Mouse (Mus musculus): ENCODE results near the gene BC004004.
"Not testable (repeated sequence)": the region's sequence is repeated elsewhere in the genome, so short reads cannot be mapped to it uniquely, and the experiment has no call there.

BC004004 gene

DNA sequence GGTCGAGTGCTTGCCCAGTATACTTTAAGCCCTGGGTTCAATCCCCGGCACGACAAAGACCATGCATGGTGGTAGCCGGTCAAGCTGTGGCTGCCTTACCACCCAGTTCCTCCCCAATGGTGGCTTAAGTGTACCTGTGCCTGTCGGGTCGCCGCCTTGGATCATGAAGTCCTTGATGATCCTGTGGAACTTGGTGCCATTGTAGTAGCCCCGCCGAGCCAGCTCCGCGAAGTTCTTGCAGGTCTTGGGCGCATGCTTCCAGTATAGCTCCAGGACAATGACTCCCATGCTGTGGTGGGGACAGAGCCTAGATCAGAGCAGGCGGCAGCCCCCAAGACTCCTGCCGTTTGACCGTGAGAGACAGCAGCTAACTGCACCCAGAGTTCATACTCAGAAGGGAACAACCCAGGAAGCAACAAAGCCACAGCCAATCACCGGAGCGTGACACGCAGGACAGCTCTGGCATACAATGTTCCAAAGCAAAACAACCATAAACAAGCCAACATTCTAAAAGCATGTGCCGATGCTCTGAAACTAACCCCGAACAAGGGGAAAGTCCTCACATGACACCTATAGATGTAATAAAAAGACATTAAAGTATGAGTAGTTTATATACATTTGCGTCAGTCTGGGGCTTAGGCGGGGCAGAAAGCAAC is 6.9 kb upstream of the BC004004 start:
- no peak for DNase-seq

DNA sequence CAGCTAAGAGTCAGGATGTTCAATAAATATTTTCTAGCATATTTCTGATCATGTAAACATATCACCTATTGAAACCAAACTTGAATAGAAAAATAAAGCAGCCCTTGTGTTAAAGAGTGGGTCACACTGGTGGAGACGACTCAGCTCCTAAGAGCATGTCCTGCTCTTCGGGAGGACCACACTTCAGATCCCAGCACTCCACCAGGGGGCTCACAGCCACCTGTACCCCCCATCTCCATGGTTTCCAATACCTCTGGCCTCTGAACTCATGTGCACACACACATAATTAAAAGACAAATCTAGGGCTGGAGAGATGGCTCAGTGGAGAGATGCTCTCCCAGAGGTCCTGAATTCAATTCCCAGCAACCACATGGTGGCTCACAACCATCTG is 6.3 kb upstream of the BC004004 start:
- DNase-seq = no peak

DNA sequence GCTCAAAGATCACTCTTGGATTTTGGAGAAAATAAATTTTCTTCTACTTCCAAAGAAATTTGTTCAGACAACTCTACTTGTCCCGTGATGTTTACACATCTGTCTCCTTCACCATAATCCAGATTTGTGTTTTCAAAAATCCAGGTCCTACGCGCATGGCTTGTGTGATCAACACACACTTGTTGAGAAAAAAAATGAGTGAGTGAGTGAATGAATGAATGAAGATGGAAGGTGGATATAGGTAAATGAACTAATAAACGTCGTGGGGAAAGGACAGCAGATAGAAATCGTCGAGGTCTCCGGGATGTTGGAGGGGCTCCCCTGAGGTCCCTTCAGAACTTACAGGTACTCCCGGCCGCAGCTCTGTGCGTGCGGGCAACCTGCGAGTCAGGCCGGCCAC is 5.2 kb upstream of the BC004004 start:
- DNase-seq = no peak

DNA sequence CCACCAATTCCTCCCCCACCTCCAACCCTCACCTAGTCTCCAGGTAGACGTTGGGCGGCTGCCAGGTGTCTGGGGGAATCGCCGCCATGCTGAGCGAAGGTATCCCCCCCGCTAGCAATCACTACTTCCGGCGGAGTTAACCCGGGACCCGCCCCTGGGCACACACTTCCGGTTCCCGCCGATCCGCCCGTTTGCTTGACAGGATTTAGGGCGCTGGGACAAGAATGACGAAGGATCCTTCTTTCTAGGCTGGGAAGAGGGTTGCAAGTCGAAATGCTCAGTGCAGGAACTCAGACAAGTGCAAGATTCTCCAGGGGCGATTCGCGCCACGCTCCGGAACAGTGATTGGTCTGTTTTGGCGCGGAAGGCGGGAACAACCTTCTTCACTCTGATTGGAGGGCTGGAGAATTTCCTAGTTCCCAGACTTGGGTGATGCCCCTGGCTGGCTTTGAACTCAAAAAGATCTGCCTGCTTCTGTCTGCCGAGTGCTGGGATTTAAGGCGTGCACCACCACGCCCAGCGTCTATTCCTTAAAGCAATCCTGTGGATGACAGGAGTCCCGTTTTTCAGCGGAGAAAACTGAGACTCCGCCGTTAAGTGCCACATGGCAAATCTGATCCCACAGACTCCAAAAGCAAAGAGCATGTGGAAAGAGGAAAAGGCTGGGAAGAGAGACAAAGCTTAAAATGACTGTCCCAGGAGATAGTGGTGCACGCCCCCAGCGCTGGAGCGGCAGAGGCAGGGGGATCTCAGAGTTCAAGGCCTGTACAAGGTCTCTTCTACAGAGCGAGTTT is 4.6 kb upstream of the BC004004 start, which contains the start of gene Ppil1:
Gene Ppil1, minus strand, starts transcription at position 347 of the 794 bp plus-strand sequence.
- DNase-seq = peak; percentile 84

DNA sequence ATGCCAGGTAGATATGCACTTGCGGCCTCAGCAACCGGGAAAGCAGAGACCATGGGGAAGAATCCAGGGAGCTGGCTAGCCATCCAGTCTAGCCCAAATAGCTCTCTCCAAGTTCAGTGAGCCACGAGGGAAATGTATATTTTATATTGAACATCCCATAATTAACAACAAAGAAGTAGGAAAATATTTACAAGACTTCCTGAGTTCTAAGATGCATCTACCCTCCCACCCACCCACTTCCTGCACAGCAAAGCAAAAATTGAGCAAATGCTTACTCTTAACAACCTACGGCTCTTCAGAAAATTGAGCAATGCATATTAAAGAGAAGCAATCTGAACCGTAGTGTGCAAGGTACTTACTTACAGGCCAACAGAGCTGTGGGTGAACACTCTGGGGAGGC is 3.8 kb upstream of the BC004004 start:
- DNase-seq = no peak

DNA sequence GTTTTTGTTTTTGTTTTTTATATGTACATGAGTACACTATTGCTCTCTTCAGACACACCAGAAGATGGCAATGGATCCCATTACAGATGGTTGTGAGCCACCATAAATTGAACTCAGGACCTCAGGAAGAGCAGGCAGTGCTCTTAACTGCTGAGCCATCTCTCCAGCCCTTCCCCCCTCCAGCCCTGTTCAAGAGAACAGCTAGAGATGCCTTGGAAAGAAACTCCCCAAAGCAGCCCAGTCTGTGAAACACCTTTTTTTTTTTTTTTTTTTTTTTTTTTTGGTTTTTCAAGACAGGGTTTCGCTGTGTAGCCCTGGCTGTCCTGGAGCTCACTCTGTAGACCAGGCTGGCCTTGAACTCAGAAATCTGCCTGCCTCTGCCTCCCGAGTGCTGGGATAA is 1.5 kb upstream of the BC004004 start:
- not testable (repeated sequence) for DNase-seq

DNA sequence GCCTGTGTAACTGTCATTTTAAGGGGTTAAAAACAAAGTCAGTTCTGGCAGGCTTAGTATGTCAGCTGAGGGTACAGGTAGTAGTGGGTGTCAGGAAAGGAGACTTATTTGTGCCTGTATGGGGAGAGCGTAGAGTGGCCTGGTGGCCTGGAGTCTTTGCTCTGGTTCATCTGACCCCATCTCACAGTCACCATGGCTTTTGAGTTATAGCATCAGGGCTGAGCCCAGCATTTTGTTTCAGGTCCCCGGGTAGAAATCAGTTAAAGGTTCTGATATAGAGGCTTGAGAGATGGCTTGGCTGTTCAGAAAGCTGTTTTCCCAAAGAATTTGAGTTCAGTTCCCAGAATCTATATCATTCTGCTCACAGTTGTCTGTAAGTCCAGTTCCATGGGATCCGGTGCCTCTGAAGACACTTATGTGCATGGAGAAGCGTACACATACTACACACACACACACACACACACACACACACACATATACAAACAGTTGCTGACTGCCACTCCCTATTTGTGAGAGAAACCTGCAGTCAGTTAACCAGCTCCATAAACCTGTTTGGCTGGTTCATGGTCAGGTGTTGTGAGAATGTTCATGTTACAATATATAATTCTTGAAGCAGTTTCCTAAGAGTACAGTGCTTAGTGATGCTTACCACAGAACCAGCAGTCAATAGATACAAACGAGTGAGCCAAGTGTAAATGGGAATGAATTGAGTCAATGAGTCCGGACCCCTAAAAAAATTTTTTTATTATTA is 482 bp upstream of the BC004004 start:
- peak; percentile 61 for DNase-seq

DNA sequence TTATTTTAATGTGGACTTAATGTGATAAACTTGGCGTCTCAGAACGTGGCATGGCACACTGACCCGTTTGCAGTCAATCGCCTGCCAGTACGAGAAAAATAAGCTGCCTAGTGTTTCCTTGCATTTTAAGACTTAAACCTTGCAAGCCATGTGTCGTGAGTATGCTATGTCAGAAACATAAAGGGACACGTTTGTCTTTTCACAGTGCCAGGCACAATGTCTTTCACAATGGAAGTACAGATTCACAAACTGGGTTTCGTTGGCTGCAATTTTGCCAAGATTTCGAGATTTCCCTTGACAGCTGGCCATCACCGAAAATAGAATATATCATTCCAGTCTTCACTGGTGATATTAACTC is 740 bp downstream of the BC004004 start:
- DNase-seq = no peak

DNA sequence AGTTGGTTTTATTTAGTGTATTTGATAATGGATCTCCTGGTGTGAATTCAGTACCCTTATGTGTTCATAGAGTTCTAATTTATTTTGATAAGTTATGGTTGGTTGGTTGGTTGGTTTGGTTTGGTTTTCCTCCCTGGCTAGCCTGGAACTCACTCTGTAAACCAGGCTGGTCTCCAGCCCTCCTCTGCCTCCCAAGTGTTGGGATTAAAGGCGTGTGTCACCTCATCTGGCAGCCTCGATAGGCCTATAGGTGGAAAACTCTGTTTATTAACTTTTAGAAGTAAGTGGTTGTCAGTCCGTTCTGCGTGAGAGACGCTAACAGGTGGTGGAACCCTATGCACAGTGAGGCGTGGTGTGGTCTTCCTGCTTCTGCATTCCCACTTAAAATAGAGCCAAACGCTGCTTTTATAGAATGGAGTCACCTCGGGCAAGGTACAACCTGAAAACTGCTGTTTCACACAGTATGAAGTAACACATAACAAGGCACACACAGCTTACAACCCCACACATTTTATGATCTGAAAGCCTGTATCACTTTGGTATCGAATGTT is 1.6 kb downstream of the BC004004 start:
- no peak for DNase-seq

DNA sequence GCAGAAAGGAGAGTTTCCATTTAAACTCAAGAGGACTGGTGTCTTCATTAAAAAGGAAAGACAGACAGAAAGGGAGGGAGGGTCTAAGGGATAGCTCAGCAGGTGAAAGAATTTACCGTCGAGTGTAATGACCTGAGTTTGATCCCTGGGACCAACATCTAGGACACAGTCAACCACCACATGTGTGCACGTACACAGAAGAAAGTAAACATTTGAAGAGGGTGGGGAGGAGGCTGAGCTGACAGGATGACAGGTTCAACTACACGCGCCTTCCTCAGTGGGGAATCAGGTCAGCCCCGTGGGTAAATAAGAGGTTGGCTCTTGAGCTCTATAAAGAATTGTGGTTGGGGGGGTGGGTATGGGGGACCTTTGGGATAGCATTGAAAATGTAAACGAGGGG is 4.6 kb downstream of the BC004004 start:
- no peak for DNase-seq

DNA sequence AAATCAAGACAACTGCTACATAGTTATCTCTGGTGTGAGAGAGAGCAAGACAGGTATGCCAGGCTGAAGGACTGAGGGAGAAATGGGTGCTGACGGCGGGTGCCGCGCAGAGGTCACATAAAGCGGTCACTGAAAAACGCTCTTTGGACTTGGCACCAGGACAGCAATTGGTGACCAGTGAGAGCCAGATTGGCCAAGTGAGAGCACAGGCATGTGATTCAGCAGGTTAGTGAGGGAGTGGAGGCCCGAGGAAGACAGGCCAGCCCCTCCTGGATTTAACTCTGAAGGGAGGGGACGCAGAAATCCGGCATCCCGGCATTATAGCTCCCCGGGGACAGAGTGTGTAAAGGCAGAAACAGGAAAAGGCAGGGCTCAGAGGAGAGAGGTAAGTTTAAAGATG is 5.3 kb downstream of the BC004004 start:
- peak; percentile 96 for DNase-seq

DNA sequence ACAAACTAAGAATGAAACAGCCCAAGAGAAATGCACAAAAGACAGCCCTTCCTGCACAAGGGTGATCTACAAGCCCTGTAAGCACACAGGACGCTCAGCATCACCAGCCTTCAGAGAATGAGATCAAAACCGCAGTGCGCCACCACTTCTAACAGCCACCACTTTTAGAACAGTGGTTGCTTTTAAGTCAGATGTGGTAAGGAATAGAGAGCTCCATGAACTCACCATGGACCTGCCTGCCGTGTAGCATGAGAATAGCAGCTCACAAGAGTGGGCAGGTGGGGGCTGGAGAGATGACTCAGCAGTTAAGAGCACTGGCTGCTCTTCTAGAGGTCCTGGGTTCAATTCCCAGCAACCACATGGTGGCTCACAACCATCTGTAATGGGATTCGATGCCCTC is 11.8 kb downstream of the BC004004 start:
- no peak for DNase-seq

DNA sequence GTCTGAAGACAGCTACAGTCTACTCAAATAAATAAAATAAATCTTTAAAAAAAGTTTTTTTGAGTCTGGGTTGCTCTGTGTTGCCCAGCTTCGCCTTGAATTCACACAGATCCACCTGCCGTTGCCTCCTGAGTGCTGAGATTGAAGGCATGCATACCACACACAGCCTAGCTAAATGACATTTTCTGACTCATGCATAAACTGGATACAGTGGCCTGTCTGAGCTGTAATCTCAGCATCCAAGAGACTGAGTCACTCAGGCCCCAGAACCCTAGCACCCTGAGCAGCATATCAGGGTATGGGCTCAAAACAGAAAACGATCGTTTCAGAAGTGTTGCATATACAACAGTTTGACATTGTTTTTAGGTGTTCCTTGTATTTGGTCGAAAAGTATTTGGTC is 13.0 kb downstream of the BC004004 start:
- no peak for DNase-seq

DNA sequence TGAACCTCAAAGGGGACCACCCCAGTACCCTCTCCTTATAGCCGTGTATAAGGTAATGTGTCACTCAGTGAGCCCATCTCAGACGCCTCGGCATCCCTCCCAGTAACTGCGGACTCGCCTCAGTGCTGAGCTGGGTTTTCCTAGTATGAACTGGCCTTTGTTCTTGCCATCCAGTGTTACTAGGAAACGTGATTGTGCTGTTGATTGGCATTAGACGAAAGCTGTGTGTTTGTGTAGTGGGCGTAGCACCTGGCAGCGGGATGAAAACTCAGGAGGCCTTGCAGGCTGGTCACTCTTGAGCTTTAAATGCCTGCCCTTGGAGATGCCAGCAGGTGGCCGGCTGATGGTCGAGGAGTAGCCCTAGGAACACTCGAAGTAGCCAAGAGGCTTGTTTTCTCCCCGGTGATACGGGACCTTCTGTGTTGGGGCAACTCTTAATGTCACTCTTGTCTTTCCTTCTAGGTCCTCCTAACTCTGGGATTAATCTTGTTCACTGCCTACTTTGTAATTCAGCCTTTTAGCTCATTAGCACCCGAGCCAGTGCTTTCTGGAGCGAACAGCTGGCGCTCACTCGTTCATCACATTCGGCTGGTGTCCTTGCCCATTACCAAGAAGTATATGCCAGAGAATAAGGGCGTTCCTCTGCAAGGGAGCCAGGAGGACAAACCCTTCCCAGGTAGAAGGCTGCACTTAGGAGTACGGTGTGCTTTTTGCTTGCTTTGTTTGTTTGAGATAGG is 13.8 kb downstream of the BC004004 start:
- DNase-seq = no peak

DNA sequence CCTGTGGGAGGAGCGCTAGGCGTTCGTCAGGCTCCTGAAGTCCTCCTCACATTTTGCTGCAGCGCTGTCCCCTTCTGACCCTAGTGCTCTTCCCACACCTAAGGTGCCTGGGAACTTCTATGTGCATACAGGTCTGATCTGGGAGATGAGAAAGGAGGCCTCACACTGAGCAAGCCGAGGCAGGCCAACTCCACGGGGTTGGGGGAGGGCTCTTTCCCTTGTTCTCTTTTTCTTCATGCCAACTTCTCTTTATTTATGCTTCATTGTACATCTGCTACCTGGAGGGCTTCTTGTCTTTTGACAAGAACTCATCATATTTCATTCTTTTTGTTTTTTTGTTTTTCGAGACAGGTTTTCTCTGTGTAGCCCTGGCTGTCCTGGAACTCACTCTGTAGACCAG is 23.2 kb downstream of the BC004004 start:
- DNase-seq = no peak

DNA sequence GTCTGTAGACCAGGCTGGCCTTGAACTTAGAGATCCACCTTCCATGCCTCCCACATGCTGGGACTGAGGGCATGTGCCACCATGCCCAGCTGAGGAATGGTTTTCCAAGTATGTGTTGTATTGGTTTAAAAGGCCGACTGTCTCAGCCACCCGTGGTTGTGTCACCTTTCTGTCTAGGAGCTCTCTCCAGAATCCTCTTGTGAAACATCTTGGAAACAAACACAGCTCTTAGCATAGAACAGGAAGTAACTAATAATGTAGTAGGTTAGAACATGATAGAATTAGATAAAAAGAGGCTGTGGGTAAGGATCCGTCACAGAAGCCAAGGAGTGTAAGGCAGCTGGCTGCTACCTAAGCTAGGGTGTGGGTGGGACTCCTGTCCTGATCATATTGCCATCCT is 24.4 kb downstream of the BC004004 start:
- no peak for DNase-seq

DNA sequence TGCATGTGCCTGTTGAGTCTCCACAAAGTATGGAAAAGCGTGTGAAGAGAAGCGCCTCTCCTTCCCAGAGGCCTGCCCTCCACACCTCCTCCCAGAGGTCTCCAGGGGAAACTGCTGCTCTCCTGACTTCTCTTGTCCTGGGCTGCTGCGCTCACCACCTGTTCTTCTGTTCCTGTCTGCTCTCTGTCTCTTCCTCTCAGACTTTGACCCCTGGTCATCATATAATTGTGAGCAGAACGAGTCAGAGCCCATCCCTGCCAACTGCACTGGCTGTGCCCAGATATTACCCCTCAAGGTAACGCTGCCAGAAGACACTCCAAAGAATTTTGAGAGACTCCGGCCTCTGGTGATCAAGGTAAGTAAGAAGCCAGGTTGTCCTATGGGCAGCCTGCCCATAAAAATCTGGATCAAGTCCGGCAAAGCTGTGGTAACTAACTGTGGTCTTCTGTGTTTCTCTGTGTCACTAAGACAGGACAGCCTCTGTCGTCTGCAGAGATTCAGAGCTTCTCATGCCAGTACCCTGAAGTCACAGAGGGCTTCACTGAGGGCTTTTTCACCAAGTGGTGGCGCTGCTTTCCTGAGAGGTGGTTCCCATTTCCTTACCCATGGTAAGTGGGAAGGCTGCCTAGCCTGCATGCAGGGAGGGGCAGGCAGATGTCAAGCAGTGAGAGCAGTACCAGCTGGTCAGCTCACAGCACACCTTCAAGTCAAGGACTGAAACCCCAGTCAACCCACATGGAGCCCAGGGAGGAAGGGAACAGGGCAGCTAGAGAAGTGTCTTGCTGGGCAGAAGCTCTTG is 25.4 kb downstream of the BC004004 start:
- DNase-seq = peak; percentile 78

DNA sequence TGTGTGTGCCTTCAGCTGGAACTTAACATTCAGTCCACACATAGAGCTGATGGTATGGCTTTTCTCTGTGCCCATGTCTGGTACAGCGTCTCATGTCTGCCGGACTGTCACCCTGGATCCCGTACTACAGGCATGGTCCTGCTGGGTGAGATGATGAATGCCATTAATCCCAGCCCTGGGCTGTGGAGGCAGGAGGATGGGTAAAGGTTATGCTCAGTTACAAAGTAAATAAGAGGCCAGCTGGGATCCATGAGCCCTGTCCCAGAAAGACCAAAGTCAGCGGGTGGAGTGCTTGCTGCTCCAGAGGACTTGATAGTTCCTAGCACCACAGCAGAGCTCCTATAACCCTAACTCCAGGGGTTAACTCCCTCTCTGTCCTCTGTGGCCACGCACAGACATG is 27.2 kb downstream of the BC004004 start:
- DNase-seq = no peak

DNA sequence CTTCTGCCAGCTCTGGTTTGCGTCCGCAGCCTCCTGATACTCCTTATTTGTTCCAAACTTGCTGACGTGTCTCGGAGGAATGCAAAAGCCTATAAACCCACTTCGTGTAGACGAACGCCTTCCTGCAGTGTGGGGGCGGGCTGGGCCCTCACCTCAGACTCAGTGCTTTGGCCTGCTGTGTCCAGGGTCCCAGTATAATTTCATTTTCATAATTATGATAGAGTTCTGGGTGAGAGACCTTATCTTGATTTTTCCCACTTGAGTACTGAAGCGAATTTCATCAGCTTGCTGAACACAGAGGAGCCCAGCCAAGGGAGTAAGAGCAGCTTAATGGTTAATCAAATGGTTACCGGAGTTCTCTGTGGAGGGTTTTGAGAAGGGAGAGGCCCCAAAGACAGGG is 28.7 kb downstream of the BC004004 start:
- no peak for DNase-seq

DNA sequence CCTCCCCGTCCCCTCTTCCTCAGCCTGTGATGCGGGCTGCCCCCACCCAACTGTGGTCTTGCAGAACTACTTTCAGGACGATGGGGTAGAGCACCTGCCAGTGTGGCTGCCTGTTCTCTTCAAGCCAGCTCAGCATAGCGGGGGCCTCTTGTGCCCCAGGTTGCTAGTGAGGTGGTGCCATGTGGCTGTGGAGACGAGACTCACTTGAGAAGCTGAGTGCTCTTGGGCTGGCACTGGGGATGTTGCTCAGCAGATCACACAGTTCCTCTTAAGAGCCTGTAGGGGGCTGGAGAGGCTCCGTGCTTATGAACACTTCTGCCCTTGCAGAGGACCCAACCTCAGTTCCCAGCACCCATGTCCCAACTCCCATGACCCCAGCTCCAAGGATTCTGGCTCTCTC is 29.2 kb downstream of the BC004004 start:
- DNase-seq = no peak

DNA sequence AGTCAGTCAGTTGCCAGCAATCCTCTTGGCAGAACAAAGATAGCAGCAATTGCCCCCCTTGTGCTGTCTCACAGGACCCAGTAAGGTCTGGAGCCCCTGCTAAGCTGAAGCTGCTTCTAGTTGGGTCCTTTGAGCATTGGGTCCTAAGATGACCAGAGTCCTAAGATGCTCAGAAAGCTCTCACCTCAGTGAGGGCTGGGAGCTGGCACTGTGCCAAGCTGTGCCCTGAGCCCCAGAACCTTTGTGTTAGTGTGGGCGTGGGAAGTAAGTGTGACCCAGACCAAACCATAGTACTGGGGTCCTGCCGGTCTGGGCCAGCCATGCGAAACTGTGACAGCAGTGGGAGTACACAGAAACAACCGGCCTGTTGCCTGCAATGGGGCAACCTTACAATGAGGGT is 30.7 kb downstream of the BC004004 start:
- no peak for DNase-seq

DNA sequence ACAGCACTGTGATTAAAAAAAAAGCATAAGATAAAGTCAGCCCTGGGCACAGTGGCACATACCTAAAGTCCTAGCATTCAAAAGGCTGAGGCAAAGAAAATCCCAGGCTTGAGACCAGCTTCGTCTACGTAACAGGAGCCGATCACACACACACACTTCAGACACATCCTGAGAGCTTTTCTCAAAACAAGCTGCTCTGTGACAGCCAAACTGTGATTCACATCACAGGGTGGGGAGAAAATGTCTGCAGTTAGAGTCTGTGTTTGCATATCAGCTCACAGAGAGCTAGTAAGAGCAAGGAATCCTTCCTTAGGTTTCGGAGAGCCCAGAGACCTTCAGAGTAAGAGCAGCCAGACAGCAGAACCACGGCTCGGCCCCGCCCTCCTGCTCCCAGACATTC is 32.3 kb downstream of the BC004004 start:
- DNase-seq = no peak

All from kidney, adult 9 months (tissue).